Mouse (Mus musculus): Measurements from ENCODE around the gene Prr12.
"Not testable (repeated sequence)": the region's sequence is repeated elsewhere in the genome, so short reads cannot be mapped to it uniquely, and the experiment has no call there.

Prr12 gene

GRCm38 (mm10) chr7:45024281-45025248, 28.1 kb downstream of the Prr12 start:
- no peak for DNase-seq (ENCODE audit: low spot score)

GRCm38 (mm10) chr7:45023711-45024110, 29.0 kb downstream of the Prr12 start:
- DNase-seq (ENCODE audit: low spot score), result not testable (repeated sequence)

GRCm38 (mm10) chr7:45020225-45020624, 32.5 kb downstream of the Prr12 start:
- no peak for DNase-seq (ENCODE audit: low spot score)

GRCm38 (mm10) chr7:45019031-45019571, 33.6 kb downstream of the Prr12 start:
- no peak for DNase-seq (ENCODE audit: low spot score)

GRCm38 (mm10) chr7:45017242-45018061, 35.2 kb downstream of the Prr12 start, which contains the start of gene Rras:
Rras (plus strand) TSS chr7:45017961.
- DNase-seq (ENCODE audit: low spot score), result peak; percentile 85

DNA sequence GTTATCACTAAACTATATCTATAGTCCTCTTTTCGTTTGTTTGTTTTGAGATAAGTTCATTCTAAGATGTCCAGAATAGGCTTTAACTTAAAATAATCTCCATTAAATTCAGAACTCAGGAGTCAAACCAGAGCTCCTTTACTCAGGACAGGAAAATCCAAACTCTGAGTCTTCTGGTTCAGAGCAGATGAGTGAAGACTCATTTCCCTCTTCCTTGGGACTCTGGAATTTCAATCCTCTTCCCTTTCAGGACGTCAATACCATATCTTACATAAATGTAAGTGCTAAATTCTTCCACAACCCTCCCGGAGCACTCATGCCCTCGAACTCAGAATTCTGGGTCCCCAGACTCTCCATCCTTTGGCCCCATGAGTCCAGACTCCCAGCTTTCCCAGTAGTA, 35.9 kb downstream of the Prr12 start:
- DNase-seq (ENCODE audit: low spot score), result no peak

- DNase-seq (ENCODE audit: low spot score), result peak; percentile 97
Measured at GRCm38 (mm10) chr7:45015957-45016612, 36.6 kb downstream of the Prr12 start, which contains the start of gene Scaf1. Scaf1 (minus strand) TSS chr7:45016363.

- DNase-seq (ENCODE audit: low spot score), result no peak
Measured at GRCm38 (mm10) chr7:45015344-45015956, 37.2 kb downstream of the Prr12 start.

DNA sequence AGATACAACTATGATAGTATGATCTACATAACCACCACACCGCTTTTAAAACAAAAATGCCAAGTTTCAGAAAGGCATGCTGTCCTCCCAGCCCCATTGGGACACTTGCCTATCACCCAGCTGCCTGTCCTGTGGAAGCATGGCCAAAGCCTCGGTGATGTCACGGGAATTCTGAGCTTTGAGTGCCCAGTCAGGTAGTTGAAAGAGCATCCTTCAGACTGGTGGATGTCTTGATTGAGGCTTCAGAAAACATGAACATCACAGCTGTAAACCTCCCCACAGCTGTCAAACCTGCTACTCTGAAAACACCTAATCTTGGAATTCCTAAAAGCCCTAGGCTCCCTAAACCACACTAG, 38.6 kb downstream of the Prr12 start:
- no peak for DNase-seq (ENCODE audit: low spot score)

- no peak for DNase-seq (ENCODE audit: low spot score)
Measured at GRCm38 (mm10) chr7:45013366-45014095, 39.1 kb downstream of the Prr12 start.

- no peak for DNase-seq (ENCODE audit: low spot score)
Measured at GRCm38 (mm10) chr7:45012824-45013223, 39.9 kb downstream of the Prr12 start.

DNA sequence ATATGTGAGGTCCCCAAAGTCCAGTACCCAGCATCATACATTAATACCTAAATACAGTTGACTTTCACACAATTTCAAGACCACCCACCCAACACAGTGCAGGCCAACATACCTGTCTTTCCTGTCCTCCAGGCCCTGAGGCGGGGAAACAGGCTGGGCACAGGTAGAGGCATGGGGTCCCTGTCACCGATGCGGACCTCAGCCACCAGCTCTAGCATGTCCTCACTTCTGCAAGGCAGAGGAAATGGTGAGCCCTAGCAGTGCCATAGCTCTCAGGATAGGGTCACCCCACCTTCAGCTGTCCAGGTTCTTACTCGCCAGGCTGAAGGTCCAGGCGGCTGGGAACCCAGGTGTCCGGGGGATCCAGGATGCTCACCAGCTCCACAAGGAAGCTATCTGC, 40.7 kb downstream of the Prr12 start:
- no peak for DNase-seq (ENCODE audit: low spot score)

DNA sequence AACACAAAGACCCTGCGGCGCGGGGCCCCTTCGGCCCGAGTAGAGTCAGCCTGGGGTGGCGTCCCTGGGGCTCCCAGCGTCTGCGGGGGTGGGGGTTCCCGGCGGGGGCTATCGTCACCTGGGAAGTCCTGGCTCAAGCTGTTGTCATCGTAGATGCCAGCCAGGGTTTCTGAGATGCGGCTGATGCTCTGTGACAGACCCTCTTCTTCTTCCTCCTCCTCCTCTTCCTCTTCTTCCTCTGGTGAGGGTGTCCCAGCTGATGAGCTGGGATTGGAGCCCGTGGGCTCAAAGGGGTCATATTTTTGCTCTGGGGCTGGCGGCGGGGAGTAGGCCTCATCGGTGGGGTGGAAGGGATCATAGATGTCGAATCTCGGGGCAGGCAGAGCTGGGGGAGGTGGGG, 44.3 kb downstream of the Prr12 start:
- no peak for DNase-seq (ENCODE audit: low spot score)

- no peak for DNase-seq (ENCODE audit: low spot score)
Measured at GRCm38 (mm10) chr7:45007846-45008245, 44.8 kb downstream of the Prr12 start.

DNA sequence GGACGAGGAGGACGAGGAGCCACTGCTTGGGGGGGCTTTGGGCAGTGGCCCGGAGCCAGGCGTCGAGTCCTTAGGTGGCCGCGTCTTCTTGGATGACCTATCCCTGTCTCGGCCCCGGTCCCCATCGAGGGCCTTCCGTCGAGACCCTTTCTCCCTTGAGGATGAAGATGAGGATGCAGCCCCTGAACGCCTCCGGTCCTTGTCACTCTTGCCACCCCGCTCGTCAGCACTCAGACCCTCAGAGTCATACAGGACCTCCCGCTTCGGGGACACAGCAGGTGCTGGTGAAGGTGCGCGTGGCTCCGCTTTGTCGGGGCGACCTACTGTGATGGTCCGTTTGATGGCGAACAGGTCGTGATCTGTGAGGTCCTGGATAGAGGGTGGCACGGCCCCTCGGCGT, 45.5 kb downstream of the Prr12 start:
- no peak for DNase-seq (ENCODE audit: low spot score)

DNA sequence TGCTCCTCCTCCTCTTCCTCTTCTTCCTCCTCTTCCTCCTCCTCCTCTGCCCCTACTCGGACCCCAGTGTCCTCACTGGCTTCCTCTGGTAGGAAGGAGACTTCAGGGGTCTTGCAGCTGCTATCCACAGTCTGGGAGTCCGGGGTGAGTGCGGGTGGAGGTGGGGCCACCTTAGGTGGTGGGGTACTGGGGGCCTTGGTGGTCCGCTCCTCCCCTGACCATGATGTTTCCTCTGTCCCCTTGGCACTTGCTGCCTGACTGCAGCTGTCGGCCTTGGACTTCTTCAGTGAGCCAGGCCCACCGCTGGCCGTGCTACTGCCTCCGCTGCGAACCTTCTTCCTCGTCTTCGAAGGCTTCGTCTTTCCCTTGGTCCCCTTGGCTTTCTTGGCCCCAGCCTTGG, 46.2 kb downstream of the Prr12 start:
- DNase-seq (ENCODE audit: low spot score), result no peak

DNA sequence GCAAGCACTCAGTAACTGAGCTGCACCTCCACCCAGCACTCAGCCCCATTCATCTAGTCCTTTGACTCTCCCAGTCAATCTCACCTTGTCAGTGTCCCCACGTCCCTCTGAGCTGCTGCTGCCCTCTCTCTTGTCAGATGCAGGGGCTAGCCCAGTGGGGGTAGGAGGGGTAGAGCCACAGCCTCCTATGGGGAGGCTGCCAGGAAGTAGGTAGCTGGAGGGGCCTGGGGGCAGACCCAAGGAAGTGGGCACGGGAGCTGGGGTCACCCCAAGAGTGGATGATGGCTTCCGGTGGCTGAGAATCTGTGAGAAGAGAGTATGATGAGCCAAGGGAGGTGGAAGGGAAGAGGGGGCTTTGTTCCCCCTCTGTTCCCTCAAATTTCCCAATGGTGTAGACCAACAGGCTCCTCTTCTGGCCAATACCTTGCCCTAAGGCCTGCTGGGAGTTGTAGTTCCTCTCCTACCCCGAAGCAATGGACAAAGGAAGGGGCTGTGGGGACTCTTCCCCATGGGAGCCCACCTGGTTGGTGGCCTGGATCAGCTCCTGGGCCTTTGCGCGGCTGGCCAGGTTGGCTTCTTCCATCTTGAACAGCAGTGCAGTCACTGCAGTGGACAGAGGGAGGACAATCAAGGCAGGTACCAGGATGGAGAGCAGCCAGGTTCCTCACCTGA, 47.2 kb downstream of the Prr12 start:
- no peak for DNase-seq (ENCODE audit: low spot score)

DNA sequence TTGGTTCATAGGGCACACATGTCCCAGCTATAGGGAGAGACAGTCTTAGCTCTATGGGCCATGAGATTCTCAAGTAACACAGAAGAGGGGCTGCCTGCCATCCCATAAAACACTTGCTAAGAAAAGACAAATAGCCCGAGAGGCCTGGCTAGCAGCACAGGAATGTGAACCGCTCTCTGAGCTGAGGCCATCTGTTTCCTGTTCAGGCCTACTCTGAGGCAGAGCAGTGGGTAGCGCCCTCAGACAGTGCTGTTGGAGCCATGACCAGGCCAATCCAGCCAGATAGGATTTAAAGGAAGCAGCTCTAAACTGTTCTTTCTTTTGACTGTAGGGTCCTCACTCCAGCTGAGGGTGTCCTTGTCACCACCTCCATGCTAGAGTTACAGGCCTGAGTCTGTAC, 48.1 kb downstream of the Prr12 start:
- no peak for DNase-seq (ENCODE audit: low spot score)

GRCm38 (mm10) chr7:45002440-45002839, 50.2 kb downstream of the Prr12 start:
- DNase-seq (ENCODE audit: low spot score), result no peak

DNA sequence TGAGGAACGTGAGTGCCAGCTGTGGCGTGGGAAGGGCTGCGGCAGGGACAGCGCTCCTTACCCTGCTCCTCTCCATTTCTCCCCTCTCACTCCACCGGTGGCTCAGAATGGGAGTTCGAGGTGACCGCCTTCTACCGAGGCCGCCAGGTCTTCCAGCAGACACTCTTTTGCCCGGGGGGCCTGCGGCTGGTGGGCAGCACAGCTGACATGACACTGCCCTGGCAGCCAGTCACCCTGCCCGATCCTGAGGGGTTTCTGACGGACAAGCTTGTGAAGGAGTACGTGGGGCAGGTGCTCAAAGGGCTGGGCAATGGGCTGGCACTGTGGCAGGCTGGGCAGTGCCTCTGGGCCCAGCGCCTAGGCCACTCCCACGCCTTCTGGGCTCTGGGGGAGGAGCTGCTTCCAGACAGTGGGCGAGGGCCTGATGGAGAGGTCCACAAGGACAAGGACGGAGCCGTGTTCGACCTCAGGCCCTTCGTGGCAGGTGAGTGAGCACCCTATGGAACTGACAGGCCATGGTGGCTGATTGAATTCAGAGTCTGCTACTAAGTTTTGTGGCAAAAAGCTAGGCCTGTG, 52.1 kb downstream of the Prr12 start:
- no peak for DNase-seq (ENCODE audit: low spot score)
